Mouse (Mus musculus): ENCODE data around the gene Lrrtm4.

DNA sequence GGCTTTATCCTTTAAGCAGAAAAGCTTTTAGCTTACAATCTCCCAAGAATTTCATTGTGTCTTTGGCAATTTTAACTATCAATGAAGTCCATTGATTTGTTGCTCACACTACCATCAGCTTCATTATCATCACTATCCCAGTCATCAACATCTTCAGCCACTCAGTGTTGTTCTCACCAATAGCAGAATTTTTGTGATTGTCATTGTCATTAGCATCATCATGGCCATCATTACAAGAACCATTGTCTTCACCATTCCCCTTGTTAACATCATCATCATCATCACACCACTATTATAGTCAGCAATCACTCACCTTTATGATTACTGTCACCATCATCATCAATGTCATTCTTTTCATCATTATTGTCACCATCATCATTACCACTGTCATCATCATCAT, 344.9 kb downstream of the Lrrtm4 start:
- TF ChIP-seq CTCF (IDR thresholded peaks at IDR 0.05; ENCODE audit: low read depth): no peak
- no peak for TF ChIP-seq EP300 (IDR thresholded peaks at IDR 0.05; ENCODE audit: low read depth)
